8 mouse cellular contexts compared by ENCODE assay signal in the genomic region with DNA sequence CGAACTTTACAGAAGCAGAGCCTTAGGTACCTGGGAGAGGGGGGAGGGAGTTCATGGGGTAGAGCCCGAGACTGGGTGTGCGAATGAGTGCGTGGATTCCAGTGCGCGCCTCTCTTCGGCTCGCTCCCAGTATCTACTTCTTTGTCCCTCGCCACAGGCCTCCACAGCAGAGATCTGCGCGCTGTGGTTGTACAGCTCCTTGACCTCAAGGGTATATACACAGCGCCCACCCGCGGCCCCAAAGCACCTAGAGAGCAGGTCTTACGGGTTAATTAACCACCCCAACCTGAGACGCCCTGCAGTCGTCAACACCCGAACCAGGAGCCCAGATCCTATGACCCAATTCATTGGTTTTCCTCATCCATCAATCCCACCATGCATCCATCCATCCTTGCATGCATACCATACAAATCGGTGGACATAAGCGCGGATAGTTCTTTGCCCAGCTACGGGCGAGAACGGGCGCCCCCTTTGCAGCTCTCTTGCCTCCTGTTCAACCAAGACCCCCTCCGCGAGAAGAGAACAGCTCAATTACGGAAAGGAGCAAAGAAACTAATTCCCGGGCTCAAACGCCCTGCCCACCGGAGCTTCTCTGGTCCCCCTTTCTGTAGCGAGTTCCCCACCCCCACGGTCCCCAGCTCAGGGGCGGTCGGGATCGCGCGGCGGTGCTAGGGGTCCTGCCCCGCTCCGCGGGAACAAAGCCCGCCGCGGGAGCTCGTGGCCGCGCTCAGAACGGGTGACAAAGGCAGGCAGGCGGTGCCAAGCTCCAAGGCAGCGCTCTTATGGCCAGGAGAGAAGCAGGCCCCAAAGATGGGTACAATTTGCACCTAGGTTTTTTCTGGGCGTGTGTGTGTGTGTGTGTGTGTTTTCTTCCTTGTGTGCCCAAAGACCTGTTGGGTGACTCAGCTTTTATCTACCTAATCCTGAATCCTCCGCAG. TPM values are rescaled to one million over a fixed set of nuclear protein-coding genes. Genes with fewer than 3 reads are reported as not detected.
A peak's percentile ranks its signal among the peaks of the same experiment; 100 is the strongest.
DNase-seq lines count a peak whose midpoint lies in the region; ATAC-seq and TF ChIP-seq lines count a peak whose summit lies in the region.

No protein-coding gene starts in this region.

- TF ChIP-seq CTCF in cerebellum, adult 2 months (IDR thresholded peaks at IDR 0.05; ENCODE audit: borderline replicate concordance, insufficient read depth, low read depth, low read length) = no peak

- peak overlapping the region; percentile 45 for H3K4me3 ChIP-seq in cerebellum, adult 2 months (replicated peaks; ENCODE audit: insufficient read depth, low read depth, low read length)
- H3K4me3 ChIP-seq in kidney, embryonic 15.5 days (replicated peaks) = peak overlapping the region; percentile 35
- peak overlapping the region; percentile 88 for H3K4me3 ChIP-seq in midbrain, embryonic 15.5 days

- H3K36me3 ChIP-seq in kidney, embryonic 15.5 days = no peaks in the 10 kb centered on the region
- H3K36me3 ChIP-seq in midbrain, embryonic 15.5 days (replicated peaks) = no peaks in the 10 kb centered on the region

- peak in 1 of 2 experiments; percentile 34 for DNase-seq in cerebellum, adult 2 months
- DNase-seq in cerebellum, adult 8-10 months = no peak
- DNase-seq in urinary bladder, postnatal 14 days (ENCODE audit: low spot score) = peak; percentile 4
- no peak for DNase-seq in urinary bladder, postnatal 4 days (ENCODE audit: low spot score in 2 of 2)
- DNase-seq in thymus, postnatal 36 days = no peak
- DNase-seq in urinary bladder, postnatal 36 days (ENCODE audit: low spot score in 2 of 2) = no peak

- peak; percentile 69 for ATAC-seq in kidney, embryonic 15.5 days (replicated peaks; ENCODE audit: low FRiP score)
- ATAC-seq in midbrain, embryonic 15.5 days (replicated peaks) = peak; percentile 74

- no peak for TF ChIP-seq POLR2A in cerebellum, adult 2 months (IDR thresholded peaks at IDR 0.05; ENCODE audit: borderline replicate concordance, insufficient read depth, low read length)

- H3K4me1 ChIP-seq in cerebellum, adult 2 months (ENCODE audit: control insufficient read depth, insufficient read depth, low read length) = 0 out of 2 replicates have a peak, but pooled peaks cover 6% of the 10 kb centered on the region
- peaks cover 26% of the 10 kb centered on the region for H3K4me1 ChIP-seq in kidney, embryonic 15.5 days
- H3K4me1 ChIP-seq in midbrain, embryonic 15.5 days = peaks cover 65% of the 10 kb centered on the region

- H3K27ac ChIP-seq in cerebellum, adult 2 months (ENCODE audit: insufficient read depth, low read length) = 0 out of 2 replicates have a peak overlapping the region, but pooled peaks have one; percentile 43
- peak overlapping the region; percentile 78 for H3K27ac ChIP-seq in kidney, embryonic 15.5 days
- H3K27ac ChIP-seq in midbrain, embryonic 15.5 days = peak overlapping the region; percentile 96

- peak overlapping the region; percentile 64 for H3K4me2 ChIP-seq in kidney, embryonic 15.5 days
- peak overlapping the region; percentile 94 for H3K4me2 ChIP-seq in midbrain, embryonic 15.5 days

- WGBS in cerebellum, adult 2 months = 1% methylated on average over 53 of the region's 53 CpGs
- WGBS in kidney, embryonic 15.5 days = 0% methylated on average over 53 of the region's 53 CpGs
- WGBS in midbrain, embryonic 15.5 days = under 1% methylated on average over 53 of the region's 53 CpGs

- H3K9me3 ChIP-seq in kidney, embryonic 15.5 days (replicated peaks) = no peaks in the 10 kb centered on the region
- H3K9me3 ChIP-seq in midbrain, embryonic 15.5 days = no peaks in the 10 kb centered on the region

- H3K27me3 ChIP-seq in cerebellum, adult 2 months (ENCODE audit: control insufficient read depth, insufficient read depth, low read length) = peaks cover 1% of the 10 kb centered on the region; the same call in 1 of the 2 replicates
- H3K27me3 ChIP-seq in kidney, embryonic 15.5 days = peaks cover 90% of the 10 kb centered on the region
- H3K27me3 ChIP-seq in midbrain, embryonic 15.5 days (replicated peaks) = no peaks in the 10 kb centered on the region

- peak overlapping the region; percentile 27; the same call in 1 of the 2 replicates for H3K9ac ChIP-seq in kidney, embryonic 15.5 days
- H3K9ac ChIP-seq in midbrain, embryonic 15.5 days = peak overlapping the region; percentile 77

RNA-seq across cellular contexts. Expression of a gene that starts 9.1 kb away (rescaled TPM):
- 14.1 and 15.9 TPM in 2 replicates for polyA plus RNA-seq in cerebellum, adult 2 months (2012; rRNA removed)
- 8.9 and 9.2 TPM in 2 replicates for polyA plus RNA-seq in kidney, embryonic 15.5 days (2015; fragmentation: Nextera tagmentation; extraction: Ambion mirVana)
- polyA plus RNA-seq in midbrain, embryonic 15.5 days (2015; fragmentation: Nextera tagmentation; extraction: Ambion mirVana) = 19.0 and 21.3 TPM in 2 replicates

Comparison
In these comparisons a context has a peak if more than half of its experiments do, and no peak if none do; other contexts are left out.
1. H3K27ac ChIP-seq: peak in every context shown above with its lines; median percentile 96 in midbrain, embryonic 15.5 days; 78 in kidney, embryonic 15.5 days; 43 in cerebellum, adult 2 months.
2. H3K4me3 ChIP-seq: peak in every context shown above with its lines; median percentile 88 in midbrain, embryonic 15.5 days; 45 in cerebellum, adult 2 months; 35 in kidney, embryonic 15.5 days.